In genomic region chr14:47319362-47319761, GRCm38 (mm10) we compare ENCODE assay signal across 1 mouse cellular context.
TF ChIP-seq lines count a peak whose summit lies in the region.

No protein-coding gene starts in this region.

TF ChIP-seq in MEL, 35 proteins besides CTCF, POLR2A, EP300 and RAD21:
- TF ChIP-seq USF1 (IDR thresholded peaks at IDR 0.05; ENCODE audit: low read depth, low read length): peak; percentile 59; the same call in 1 of the 2 replicates
- no peak for TF ChIP-seq ELF1 (IDR thresholded peaks at IDR 0.05; ENCODE audit: low read depth, low read length)
